Mouse (Mus musculus): ENCODE measurements around the gene Ninj2.
A peak's percentile ranks its signal among the peaks of the same experiment; 100 is the strongest.

Gene Ninj2

GRCm38 (mm10) chr6:120134748-120135147, 41.6 kb downstream of the Ninj2 start:
- no peak for DNase-seq (ENCODE audit: extremely low read depth, low read depth)

- DNase-seq (ENCODE audit: extremely low read depth, low read depth): no peak
Measured at GRCm38 (mm10) chr6:120145439-120145838, 52.3 kb downstream of the Ninj2 start.

DNA sequence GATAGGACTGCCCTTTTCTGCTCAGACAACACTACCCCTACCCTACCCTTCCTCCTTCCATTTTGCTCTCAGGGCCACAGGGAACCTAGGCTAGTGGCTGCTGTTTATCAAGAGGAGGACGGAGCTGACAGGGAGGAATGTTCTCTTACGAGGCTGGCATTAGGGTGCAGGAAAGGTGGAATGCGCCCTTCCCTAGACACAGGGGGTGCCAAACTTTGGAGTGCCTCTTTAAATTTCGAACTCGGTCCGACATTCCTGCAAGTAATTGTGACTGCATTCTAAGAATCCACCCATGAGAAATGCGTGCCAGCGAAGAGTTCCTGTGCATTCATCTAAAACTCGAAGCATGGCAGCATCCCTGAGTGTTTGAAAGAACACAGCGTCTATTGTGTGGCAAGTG, 53.5 kb downstream of the Ninj2 start:
- DNase-seq (ENCODE audit: extremely low read depth, low read depth): no peak

- no peak for DNase-seq (ENCODE audit: extremely low read depth, low read depth)
Measured at GRCm38 (mm10) chr6:120147411-120147810, 54.3 kb downstream of the Ninj2 start.

GRCm38 (mm10) chr6:120148716-120149392, 55.7 kb downstream of the Ninj2 start:
- no peak for DNase-seq (ENCODE audit: extremely low read depth, low read depth)

DNA sequence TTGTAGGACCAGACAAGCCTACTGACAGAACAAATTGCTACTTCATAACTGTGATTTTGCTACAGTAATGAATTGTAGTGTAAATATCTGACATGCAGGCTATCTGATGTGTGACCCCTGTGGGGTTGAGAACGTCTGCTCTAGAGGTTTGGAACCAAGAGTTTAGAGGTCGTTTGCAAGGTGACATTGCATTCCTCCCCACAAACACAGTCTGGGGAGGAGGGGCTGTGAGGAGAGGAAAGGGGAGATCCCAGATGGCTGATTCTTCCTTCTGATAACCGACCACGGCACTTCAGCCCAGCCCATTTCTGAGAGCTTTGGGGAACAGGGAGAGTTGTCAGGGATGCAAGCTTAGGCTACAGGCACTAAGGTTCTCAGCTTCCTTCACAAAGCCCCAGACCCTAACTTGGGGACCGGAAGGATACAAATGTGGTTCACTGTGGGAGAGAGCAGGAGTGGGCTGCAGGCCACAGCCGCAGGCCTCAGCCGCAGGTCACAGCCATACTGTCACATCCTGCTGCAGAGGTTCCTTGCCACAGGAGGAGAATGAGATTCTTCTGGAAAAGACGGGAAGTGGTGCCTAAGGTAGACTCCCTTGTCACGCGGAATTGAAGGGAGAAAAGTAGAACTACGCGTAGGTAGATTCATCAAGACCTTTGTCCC, 56.4 kb downstream of the Ninj2 start:
- no peak for DNase-seq (ENCODE audit: extremely low read depth, low read depth)

- DNase-seq (ENCODE audit: extremely low read depth, low read depth): no peak
Measured at GRCm38 (mm10) chr6:120150206-120150605, 57.1 kb downstream of the Ninj2 start.

DNA sequence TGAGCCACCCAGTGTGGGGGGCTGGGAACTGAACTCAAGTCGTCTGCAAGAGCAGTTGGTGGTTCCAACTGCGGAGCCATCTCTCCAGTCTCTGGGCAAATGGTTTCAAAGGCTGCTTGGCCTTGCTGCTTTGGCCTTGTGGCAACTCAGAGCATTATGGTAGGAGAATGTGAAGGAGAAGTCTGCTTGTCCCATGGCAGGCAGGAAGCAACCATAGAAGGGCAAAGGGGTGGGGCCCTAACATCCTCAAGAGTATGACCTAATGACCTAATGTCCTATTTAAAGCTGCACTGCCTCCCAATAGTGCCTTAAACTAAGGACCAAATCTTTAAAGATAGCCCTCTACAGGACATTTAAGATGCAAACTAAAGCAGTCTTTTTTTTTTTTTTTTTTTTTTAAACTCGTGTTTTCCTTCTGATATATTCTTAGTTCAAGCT, 58.5 kb downstream of the Ninj2 start:
- no peak for DNase-seq (ENCODE audit: extremely low read depth, low read depth)

DNA sequence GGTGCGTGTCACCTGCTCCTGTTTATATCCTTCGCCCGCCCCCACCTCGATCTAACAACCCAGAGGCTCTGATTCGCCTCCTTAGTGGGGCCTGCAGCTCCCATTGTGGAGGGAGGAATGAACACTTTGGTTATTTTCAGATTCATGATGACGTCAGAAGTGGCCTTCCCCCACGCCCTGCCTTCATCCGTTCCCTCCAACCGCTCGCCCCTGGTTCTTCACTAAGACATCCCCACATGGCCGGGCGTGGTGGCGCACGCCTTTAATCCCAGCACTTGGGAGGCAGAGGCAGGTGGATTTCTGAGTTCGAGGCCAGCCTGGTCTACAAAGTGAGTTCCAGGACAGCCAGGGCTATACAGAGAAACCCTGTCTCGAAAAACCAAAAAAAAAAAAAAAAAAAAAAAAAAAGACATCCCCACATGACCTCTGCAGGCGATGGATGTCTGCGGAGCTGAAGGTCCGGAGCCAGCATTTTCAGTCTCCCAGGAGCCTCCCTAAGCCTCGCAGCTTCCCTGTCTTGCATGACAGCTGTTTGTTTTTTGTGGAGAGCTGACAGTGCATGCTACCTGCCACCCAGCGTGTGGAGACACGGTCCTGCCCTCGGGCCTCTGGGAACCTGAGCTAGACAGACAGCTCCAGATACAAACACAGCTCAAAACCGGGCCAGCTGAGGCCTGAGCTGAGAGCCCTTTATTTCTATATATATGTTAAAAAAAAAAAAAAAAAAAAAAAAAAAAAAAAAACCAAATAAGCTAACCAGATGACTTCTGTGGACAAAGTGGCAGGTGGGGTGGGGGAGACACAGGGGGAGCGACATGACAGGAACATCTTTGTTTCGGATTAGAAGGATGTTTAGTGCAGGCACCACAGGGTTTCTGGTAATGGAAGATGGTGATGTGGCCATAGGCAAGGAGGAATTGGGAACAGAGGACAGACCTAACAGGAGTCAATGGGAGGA, 59.9 kb downstream of the Ninj2 start:
- DNase-seq (ENCODE audit: extremely low read depth, low read depth): no peak

- no peak for DNase-seq (ENCODE audit: extremely low read depth, low read depth)
Measured at GRCm38 (mm10) chr6:120154526-120155309, 61.6 kb downstream of the Ninj2 start.

GRCm38 (mm10) chr6:120155510-120155909, 62.4 kb downstream of the Ninj2 start:
- peak; percentile 65 for DNase-seq (ENCODE audit: extremely low read depth, low read depth)

DNA sequence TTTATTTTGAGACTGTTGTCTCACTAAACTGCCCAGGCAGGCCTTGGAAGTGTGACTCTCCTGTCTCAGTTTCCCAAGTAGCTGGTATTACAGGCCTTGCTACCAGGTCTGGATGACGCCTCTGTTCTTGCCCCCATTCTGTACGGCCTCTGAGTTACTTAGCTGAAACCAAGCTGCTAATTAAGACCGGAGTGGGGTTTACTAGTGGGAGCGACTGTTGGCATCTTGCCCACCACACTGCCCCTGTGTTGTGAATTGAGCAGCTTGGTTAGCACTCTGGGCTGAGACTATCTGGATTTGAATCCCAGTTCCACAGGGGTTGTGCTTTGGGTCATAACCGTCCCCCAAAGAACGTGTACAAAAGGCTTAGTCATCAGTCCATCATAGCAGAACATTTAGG, 64.3 kb downstream of the Ninj2 start:
- no peak for DNase-seq (ENCODE audit: extremely low read depth, low read depth)

DNA sequence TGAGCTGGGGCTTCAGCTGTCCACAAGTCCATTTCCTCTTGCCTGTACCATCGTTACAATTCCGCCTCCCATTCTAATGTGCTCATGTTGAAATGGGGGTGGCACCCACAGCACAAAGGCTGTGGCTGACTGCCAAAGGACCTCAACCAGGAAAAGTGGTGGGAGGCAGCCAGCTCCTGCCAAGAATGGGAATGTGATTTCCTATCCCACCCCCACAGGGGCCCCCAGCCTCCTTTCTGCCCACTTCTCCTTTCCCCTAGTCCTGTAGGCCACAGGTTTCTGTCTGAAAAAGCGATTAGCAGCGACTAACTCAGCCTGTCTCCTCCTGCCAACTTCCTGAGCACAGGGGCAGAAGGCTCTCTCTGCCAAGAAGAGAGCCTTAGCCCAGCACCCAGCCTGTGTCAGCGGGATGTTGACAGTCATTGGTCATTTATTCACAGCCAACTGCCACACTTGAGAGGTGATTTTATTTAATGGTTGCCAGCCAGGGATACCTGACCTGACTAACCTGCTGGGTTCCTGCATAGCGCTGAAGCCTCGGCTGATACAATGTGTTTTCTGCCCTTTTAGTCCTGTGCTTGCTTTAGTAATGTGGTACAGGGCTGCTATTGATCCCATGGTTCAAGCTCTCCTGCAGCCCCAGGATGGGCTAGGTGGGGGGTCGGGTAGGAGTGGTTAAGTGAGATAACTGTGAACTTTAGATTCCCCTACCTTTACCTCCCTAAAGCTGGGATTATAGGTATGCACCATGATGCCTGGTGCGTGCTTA, 66.2 kb downstream of the Ninj2 start:
- DNase-seq (ENCODE audit: extremely low read depth, low read depth): peak; percentile 49

- no peak for DNase-seq (ENCODE audit: extremely low read depth, low read depth)
Measured at GRCm38 (mm10) chr6:120162928-120163327, 69.8 kb downstream of the Ninj2 start.

DNA sequence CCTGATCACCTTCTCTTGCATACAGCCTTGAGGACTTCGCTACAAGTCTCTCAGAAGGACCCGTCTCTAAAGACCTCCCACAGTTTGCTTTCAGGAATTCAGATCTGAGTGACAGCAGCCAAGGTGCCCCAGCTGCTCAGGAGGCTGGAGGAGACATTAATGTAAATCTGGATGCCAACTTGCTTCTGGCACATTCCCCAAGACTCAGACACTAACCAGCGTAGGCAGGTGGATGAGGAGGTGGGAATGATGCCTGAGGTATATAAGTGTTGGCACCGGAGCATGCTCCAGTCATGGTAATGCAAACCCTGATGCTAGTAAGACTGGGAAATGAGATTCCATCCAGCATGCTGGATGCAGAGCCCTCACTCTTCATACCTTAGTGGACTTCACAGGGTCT, 71.6 kb downstream of the Ninj2 start:
- DNase-seq (ENCODE audit: extremely low read depth, low read depth): no peak

DNA sequence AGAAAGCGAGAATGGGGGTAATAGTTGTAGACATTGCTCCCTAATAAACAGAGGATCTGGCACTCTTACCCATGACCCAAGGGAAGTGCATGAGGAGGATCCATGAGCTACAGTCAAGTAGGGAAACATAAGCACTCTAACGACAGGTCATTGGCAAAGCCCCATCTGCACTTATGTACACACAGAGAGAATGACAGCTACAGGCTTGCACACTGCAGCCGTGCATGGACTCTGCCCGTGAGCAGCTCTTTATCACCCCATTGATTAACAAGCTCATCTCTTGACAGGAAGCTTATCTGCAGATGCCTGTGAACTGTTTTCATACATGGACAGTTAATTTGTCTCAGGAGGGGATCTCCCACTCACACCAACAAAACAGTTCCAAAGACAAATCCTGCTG, 74.4 kb downstream of the Ninj2 start:
- DNase-seq (ENCODE audit: extremely low read depth, low read depth): no peak

DNA sequence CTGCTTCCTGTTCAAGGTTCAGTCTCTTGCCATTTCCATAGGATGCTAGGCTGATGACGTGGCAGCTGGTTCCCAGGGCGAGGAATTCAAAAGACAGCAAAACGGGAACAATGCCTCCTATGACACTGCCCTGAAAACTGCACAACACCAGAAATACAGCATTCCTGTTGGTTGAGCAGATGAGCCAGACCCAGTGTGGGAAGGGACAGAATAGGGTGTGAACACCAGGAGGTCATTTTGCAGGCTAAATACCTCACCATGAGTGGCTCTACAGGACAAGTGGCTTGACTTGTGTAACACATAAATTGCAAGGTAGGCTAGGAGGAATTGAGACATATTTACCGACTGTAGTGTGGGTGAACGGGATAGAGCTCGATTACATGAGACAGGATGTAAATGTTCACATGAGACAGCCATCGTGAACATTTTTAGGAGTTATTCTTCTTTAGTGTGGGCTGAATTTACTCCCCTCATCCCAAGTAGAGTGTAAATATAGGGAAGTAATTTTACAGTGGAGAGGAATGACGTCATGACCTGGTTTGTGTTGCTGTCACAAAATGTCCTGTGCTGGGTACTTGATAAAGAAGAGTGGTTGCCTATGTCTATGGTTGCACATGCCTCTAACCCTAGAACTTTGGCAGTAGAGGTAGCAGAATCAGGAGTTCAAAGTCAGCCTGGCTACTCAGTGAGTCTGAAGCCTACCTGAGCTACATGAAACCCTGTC, 79.3 kb downstream of the Ninj2 start:
- no peak for DNase-seq (ENCODE audit: extremely low read depth, low read depth)

- no peak for DNase-seq (ENCODE audit: extremely low read depth, low read depth)
Measured at GRCm38 (mm10) chr6:120174028-120174601, 81.0 kb downstream of the Ninj2 start.

- DNase-seq (ENCODE audit: extremely low read depth, low read depth): peak; percentile 73
Measured at GRCm38 (mm10) chr6:120174602-120175115, 81.5 kb downstream of the Ninj2 start.

Measured in MEL-GATA-1-ER (cell line).